Mouse (Mus musculus) neutrophil, adult 65 days (primary cell): Measurements from ENCODE around the gene Brip1. TPM values are rescaled to one million over a fixed set of nuclear protein-coding genes. Genes with fewer than 3 reads are reported as not detected.

Experiments used
- total RNA-seq: library from RNA; stranded (reverse); gene quantifications from 2 replicates; pipeline ENCODE4 v1.2.4, GENCODE M21; 2023

Brip1 gene
- 6.1 and 19.3 TPM in 2 replicates for total RNA-seq

GRCm38 (mm10) chr11:86201037-86201786 lies at the start of gene Brip1:
Brip1 (minus strand) TSS chr11:86201193.

Other genes starting within 250 kb of the Brip1 start
- 8.4 and 11.9 TPM in 2 replicates for gene Ints2, start 56.4 kb upstream of the Brip1 start, total RNA-seq
- gene Med13, start 156.4 kb upstream of the Brip1 start, total RNA-seq = 76.7 and 85.7 TPM in 2 replicates